ENCODE assay signal across 10 mouse cellular contexts in genomic region chr5:140571673-140572072, GRCm38 (mm10). TPM values are rescaled to one million over a fixed set of nuclear protein-coding genes. Genes with fewer than 3 reads are reported as not detected.
DNase-seq lines count a peak whose midpoint lies in the region; ATAC-seq and TF ChIP-seq lines count a peak whose summit lies in the region.
"Had no signal": no experiment of that assay in that cellular context is flagged by ENCODE, and none has a peak within 500 bp of the region (broad histone marks: within the 10 kb centered on the region; RNA-seq: fewer than 3 reads in every experiment).

No protein-coding gene starts in this region.

- no peak overlapping the region for H3K9ac ChIP-seq in heart, adult 2 months (ENCODE audit: low read depth, low read length)

- peak; percentile 46 to 51 for DNase-seq in lung, adult 18-20 months
- no peak for DNase-seq in lung, adult 2 months
- peak; percentile 45 for DNase-seq in brain, adult 2 months (ENCODE audit: low read depth, low spot score)
- DNase-seq in heart, adult 2 months = peak; percentile 87 to 92
- peak; percentile 27 to 37 for DNase-seq in layer of hippocampus, postnatal 36 days
- DNase-seq in spleen, adult 18-20 months = no peak
- no peak for DNase-seq in spleen, adult 12 weeks (ENCODE audit: low spot score)

- 57% methylated on average over 10 of the region's 10 CpGs for WGBS in lung, adult 2 months
- WGBS in heart, adult 2 months = 5% methylated on average over 10 of the region's 10 CpGs

- H3K36me3 ChIP-seq in heart, adult 2 months (ENCODE audit: control insufficient read depth, insufficient read depth, low read length) = no peaks in the 10 kb centered on the region

- intact Hi-C loops in heart, adult 2 months (cut with DNase I) = no loop called here

- no peak for ATAC-seq in inflammation-experienced regulatory T-cells, adult 6 months

- H3K4me1 ChIP-seq in lung, adult 2 months (ENCODE audit: control insufficient read depth, insufficient read depth, low read length) = peaks cover 10% of the 10 kb centered on the region; the same call in 1 of the 2 replicates
- H3K4me1 ChIP-seq in heart, adult 2 months (ENCODE audit: control insufficient read depth, insufficient read depth, low read length) = peaks cover 27% of the 10 kb centered on the region

- TF ChIP-seq EP300 in heart, adult 2 months (IDR thresholded peaks at IDR 0.05; ENCODE audit: insufficient read depth, low read depth, low read length) = peak; percentile 73; the same call in 1 of the 2 replicates

- no peaks in the 10 kb centered on the region for H3K79me2 ChIP-seq in heart, adult 2 months (replicated peaks; ENCODE audit: control insufficient read depth, insufficient read depth, low read length)

- peak overlapping the region; percentile 76 for H3K27ac ChIP-seq in heart, adult 2 months
- H3K27ac ChIP-seq: macrophage had no signal

- no peak for TF ChIP-seq POLR2A in lung, adult 2 months (IDR thresholded peaks at IDR 0.05; ENCODE audit: borderline replicate concordance, extremely low read depth, low read depth, low read length)
- TF ChIP-seq POLR2A in heart, adult 2 months (IDR thresholded peaks at IDR 0.05; ENCODE audit: insufficient read depth, low read depth, low read length) = 0 out of 2 replicates have a peak, but pooled peaks have one; percentile 35

- no peak for TF ChIP-seq CTCF in lung, adult 2 months (IDR thresholded peaks at IDR 0.05; ENCODE audit: insufficient read depth, low read length)
- no peak for TF ChIP-seq CTCF in heart, adult 2 months (IDR thresholded peaks at IDR 0.05)

- no peaks in the 10 kb centered on the region for H3K27me3 ChIP-seq in heart, adult 2 months (ENCODE audit: control insufficient read depth, insufficient read depth, low read length)

- H3K4me3 ChIP-seq in lung, adult 2 months (replicated peaks; ENCODE audit: extremely low read depth, low read depth, low read length) = no peak overlapping the region
- H3K4me3 ChIP-seq in heart, adult 2 months = no peak overlapping the region

RNA-seq across cellular contexts. Expression of gene Grifin, which starts 6.8 kb away (rescaled TPM):
- polyA plus RNA-seq in lung, adult 2 months (2012; rRNA removed) = not detected in 2 replicates
- not detected for total RNA-seq in heart, adult 2 months (2021)
- not detected in 2 replicates for polyA plus RNA-seq in heart, adult 2 months (2012; rRNA removed)
- under 1 TPM in 1 of 2 experiments, not detected in 1; 0.62 TPM for total RNA-seq in layer of hippocampus, postnatal 36 days (2021)
- 1 to 10 TPM; 1.2 to 5.5 (median 1.9) TPM for polyA plus RNA-seq in inflammation-experienced regulatory T-cells, adult 6 months (2017; shearing (Covaris generic))
- polyA plus RNA-seq: heart, embryonic 14.5 days; macrophage had no signal

RNA-seq across cellular contexts. Expression of gene Lfng, which starts 35.4 kb away (rescaled TPM):
- polyA plus RNA-seq in lung, adult 2 months (2012; rRNA removed) = 141 and 163 TPM in 2 replicates
- total RNA-seq in heart, adult 2 months (2021) = 10 to 100 TPM in 1 of 2 experiments, 1 to 10 TPM in 1; 7.4 to 11.5 TPM
- 18.4 and 23.1 TPM in 2 replicates for polyA plus RNA-seq in heart, adult 2 months (2012; rRNA removed)
- 10 to 100 TPM; 20.3 to 30.8 TPM for total RNA-seq in layer of hippocampus, postnatal 36 days (2021)
- polyA plus RNA-seq in inflammation-experienced regulatory T-cells, adult 6 months (2017; shearing (Covaris generic)) = 10 to 100 TPM; 16.8 to 44.8 (median 23.1) TPM

Comparison
In these comparisons a context has a peak if more than half of its experiments do, and no peak if none do; other contexts are left out.
1. DNase-seq: peak in lung, adult 18-20 months (2 of 2), brain, adult 2 months (single experiment), heart, adult 2 months (2 of 2) and layer of hippocampus, postnatal 36 days (2 of 2); none in lung, adult 2 months (single experiment), spleen, adult 18-20 months (0 of 2) and spleen, adult 12 weeks (single experiment).